Mouse (Mus musculus) common myeloid progenitor, adult 5-6 weeks (primary cell): ENCODE data around the gene Ramp2. TPM values are rescaled to one million over a fixed set of nuclear protein-coding genes. Genes with fewer than 3 reads are reported as not detected.

Source experiments
- ATAC-seq: replicated peaks from 2 replicates; pipeline ENCODE4 v1.8.0; 2016; ENCODE audit warnings: low read depth, mild to moderate bottlenecking, moderate TSS enrichment, inconsistent platforms; ENCODE audit not compliant: poor library complexity, severe bottlenecking
- total RNA-seq: library from RNA; stranded (forward); fragments of 200-1000, 187-1606 nt; gene quantifications from 2 replicates; pipeline ENCODE4 v1.2.3, GENCODE M21; 2017

Gene Ramp2
- total RNA-seq, 1 experiment from 2014 or later: not detected

- ATAC-seq: no peak
Observed at GRCm38 (mm10) chr11:101263138-101263988, 17.5 kb downstream of the Ramp2 start.

DNA sequence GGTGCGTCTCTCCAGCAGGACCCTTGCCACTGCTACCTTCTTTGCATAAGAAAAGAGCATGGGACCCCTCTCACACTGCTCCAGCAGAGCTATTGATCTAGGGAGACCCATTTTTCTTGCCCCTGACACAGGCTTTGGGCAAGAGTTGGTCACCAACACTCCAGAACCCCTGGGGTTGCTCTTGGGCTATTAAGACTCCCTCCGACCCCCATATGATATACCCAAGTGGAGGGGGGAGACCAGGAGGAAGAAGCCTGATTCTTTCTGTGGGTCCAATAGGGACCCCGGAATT, 18.1 kb downstream of the Ramp2 start:
- no peak for ATAC-seq

DNA sequence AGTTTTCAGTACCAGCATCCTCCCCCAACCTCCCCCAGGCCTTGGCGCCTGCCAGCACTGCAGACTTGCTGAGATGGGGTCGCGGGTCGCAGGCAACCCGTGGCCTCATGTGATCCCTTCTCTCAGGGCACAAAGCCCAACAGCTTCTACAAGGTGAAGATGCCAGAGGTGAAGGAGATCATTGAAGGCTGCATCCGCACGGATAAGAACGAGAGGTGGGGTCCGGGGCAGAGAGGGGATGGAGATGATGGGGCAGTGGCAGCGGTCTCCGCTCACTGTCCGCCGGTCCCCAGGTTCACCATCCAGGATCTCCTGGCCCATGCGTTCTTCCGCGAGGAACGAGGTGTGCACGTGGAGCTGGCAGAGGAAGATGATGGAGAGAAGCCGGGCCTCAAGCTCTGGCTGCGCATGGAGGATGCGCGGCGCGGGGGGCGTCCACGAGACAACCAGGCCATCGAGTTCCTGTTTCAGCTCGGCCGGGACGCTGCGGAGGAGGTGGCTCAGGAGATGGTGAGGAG, 19.2 kb downstream of the Ramp2 start:
- ATAC-seq: peak; percentile 34; the same call in 1 of the 2 replicates

DNA sequence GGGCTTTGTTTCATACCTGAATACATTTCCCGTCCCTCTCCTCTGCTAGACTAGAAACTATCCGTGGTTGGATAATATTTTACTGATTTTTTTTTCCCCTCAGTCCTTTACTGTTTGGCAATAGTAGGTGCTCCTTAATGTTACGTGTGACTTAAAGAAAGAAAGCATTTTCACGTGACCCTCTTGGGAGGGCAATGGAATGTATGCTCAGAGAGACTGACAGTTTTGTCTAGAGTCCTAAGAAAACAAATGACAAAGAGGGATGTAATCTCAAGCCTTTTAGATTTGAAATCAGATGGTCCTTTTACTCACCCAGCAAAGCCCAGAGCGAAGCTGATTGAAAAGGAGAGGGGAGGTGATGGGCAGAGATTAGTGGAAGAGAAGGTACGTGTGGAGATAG, 20.1 kb downstream of the Ramp2 start:
- no peak for ATAC-seq

DNA sequence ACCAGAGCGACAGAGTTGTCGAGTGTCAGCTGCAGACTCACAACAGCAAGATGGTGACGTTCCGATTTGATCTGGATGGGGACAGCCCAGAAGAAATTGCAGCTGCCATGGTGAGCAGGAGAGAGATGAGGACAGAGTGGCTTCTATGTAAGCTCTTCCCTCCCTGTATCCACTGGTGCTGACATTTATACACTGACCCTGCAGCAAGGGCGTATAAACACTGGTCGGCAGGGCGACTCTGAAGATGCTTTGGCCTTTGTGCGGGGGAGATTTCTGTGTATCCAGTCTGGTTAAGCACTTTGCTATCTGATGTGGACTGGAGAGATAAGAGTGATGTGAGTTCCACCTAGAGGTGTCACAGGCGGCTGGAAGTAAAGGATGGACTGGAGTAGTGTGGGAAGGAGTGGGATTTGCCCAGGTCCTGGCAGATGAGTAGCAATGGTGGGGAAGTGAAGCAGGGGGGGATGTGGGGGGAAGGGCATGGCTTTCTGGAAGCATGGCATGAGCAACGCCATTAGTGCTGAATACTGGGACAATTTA, 23.8 kb downstream of the Ramp2 start:
- ATAC-seq: no peak; the same call in 1 of the 2 replicates

DNA sequence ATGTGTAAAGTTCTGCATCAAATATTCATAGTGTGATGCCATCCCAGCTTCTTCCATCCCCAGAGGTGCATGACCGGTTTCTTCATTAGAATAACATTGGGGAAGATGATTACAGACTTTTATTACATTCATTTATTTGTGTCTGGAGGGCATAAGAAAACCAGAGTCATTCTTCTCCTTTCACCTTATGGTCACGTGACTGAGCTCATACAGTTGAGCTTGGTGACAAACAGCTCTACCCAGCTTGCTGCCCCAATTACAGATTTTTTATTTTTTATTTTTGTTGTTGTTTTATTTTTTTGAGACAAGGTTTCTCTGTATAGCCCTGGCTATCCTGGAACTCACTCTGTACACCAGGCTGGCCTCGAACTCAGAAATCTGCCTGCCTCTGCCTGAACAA, 26.6 kb downstream of the Ramp2 start:
- ATAC-seq: no peak

- no peak for ATAC-seq
Observed at GRCm38 (mm10) chr11:101275309-101275708, 29.5 kb downstream of the Ramp2 start.

- ATAC-seq: no peak
Observed at GRCm38 (mm10) chr11:101276319-101277070, 30.7 kb downstream of the Ramp2 start.

DNA sequence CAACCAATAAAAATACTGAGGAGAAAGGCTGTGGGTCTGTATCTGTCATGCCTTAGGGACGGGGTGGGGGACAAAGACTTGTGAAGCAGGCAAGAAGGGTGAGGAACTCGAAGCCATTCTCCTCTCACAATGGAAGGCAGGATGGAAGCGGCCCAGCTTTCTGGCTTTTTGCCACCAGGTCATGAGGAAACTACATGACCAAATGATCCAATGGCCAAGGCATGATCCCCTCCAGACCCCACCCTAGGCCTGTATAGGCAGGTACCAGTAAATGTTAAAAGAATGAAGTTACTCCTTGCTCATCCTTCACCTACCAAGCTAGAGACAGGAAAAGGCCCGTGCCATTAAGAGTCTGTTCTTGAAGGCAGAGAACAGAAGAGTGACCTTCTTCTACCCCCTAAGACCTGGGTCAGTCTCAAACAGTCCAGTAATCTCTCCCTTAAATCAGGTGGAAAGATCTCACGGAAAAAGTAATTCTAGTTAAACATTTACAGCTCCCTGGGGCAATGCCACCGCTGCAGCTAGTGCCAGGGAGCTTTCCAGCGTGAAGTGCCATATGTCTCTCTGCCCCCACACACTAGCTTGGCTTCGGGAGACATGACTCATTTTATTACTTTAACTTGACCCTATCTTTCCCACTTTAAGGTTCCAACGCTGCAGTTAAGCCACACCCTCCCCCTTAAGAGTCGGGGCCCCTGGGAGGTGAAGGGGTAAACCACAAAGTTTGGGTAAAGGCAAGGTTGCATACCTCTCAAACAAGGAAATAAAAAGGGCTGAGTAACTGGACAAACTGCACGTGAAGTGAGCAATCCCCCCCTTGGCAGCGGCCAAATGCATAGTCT, 31.8 kb downstream of the Ramp2 start:
- ATAC-seq: no peak

- ATAC-seq: peak; percentile 97
Observed at GRCm38 (mm10) chr11:101278223-101279192, 32.7 kb downstream of the Ramp2 start, which contains the start of the genes Cntd1 and Coa3. Gene Cntd1 (plus strand): TSS chr11:101279012. Gene Coa3 (minus strand): TSS chr11:101279114.

- peak; percentile 14; the same call in 1 of the 2 replicates for ATAC-seq
Observed at GRCm38 (mm10) chr11:101279193-101279569, 33.4 kb downstream of the Ramp2 start.

DNA sequence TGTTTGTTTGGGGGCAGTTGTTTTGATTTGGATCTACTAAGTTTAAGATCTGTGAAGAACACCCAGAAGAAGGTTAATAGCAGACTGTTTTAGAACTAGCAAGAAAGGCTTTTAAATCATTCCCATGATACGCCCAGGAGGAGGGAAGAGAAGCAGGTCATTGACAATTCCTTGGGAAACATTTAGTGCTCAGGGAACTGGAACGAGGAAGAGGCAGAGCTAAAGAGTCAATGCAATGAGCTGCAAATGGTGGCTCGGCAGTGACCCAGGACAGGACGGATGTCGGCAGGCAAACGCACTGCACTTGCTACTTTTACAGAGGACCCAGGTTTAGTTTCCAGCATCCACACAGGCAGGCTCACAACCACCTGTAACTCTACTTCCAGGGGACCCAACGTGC, 35.0 kb downstream of the Ramp2 start:
- no peak for ATAC-seq

GRCm38 (mm10) chr11:101282896-101283295, 37.1 kb downstream of the Ramp2 start:
- ATAC-seq: no peak

- no peak for ATAC-seq
Observed at GRCm38 (mm10) chr11:101283805-101284204, 38.0 kb downstream of the Ramp2 start.

- ATAC-seq: peak; percentile 65
Observed at GRCm38 (mm10) chr11:101287306-101287705, 41.5 kb downstream of the Ramp2 start.

GRCm38 (mm10) chr11:101291231-101291630, 45.4 kb downstream of the Ramp2 start:
- ATAC-seq: no peak

DNA sequence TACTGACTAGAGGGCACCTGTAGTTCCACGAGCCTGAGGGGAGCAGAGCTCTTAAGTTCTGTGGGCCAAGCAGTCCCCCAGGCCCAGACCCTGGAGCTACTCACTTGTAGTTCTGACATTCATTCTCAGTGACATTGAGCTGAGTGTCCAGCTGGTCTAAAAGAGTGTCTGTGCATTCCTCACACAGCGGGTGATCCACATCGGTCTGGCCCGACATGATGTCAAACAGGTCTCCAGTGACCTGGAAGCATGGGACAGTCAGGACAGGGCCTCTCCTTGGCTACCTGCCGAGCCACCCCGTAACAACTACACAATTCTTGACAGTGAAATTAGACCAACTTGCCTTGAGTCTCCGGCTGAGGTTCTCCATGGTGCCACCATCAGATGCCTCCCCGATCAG, 49.4 kb downstream of the Ramp2 start:
- no peak for ATAC-seq

- ATAC-seq: no peak
Observed at GRCm38 (mm10) chr11:101300881-101301280, 55.1 kb downstream of the Ramp2 start.
